Mouse (Mus musculus): ENCODE data around the gene Arg1.

The Arg1 gene

GRCm38 (mm10) chr10:24926962-24927720 is at the start of gene Arg1:
TSS of gene Arg1 (minus strand) at chr10:24927484.
- no peak for DNase-seq (ENCODE audit: low spot score)

- DNase-seq (ENCODE audit: low spot score): no peak
These were observed 46.7 kb upstream of the Arg1 start for GRCm38 (mm10) chr10:24973845-24974514.

GRCm38 (mm10) chr10:24973385-24973784 is 46.1 kb upstream of the Arg1 start:
- DNase-seq (ENCODE audit: low spot score): no peak

GRCm38 (mm10) chr10:24972923-24973322 is 45.6 kb upstream of the Arg1 start:
- DNase-seq (ENCODE audit: low spot score): no peak

- no peak for DNase-seq (ENCODE audit: low spot score)
These were observed 38.7 kb upstream of the Arg1 start for GRCm38 (mm10) chr10:24965821-24966550.

GRCm38 (mm10) chr10:24961889-24962288 is 34.6 kb upstream of the Arg1 start:
- DNase-seq (ENCODE audit: low spot score): no peak

GRCm38 (mm10) chr10:24961112-24961511 is 33.8 kb upstream of the Arg1 start:
- DNase-seq (ENCODE audit: low spot score): no peak

GRCm38 (mm10) chr10:24959043-24959916 is 32.0 kb upstream of the Arg1 start:
- DNase-seq (ENCODE audit: low spot score): no peak

- no peak for DNase-seq (ENCODE audit: low spot score)
These were observed 31.2 kb upstream of the Arg1 start for GRCm38 (mm10) chr10:24958280-24959042.

- no peak for DNase-seq (ENCODE audit: low spot score)
These were observed 26.6 kb upstream of the Arg1 start for GRCm38 (mm10) chr10:24953876-24954275.

- DNase-seq (ENCODE audit: low spot score): no peak
These were observed 25.3 kb upstream of the Arg1 start for GRCm38 (mm10) chr10:24952549-24952948.

- no peak for DNase-seq (ENCODE audit: low spot score)
These were observed 24.3 kb upstream of the Arg1 start for GRCm38 (mm10) chr10:24951575-24951974.

GRCm38 (mm10) chr10:24950223-24950622 is 22.9 kb upstream of the Arg1 start:
- no peak for DNase-seq (ENCODE audit: low spot score)

- DNase-seq (ENCODE audit: low spot score): no peak
These were observed 21.0 kb upstream of the Arg1 start for GRCm38 (mm10) chr10:24948278-24948677.

GRCm38 (mm10) chr10:24947871-24948270 is 20.6 kb upstream of the Arg1 start:
- no peak for DNase-seq (ENCODE audit: low spot score)

- no peak for DNase-seq (ENCODE audit: low spot score)
These were observed 2.9 kb upstream of the Arg1 start for GRCm38 (mm10) chr10:24930143-24930542.

GRCm38 (mm10) chr10:24928072-24928471 is 788 bp upstream of the Arg1 start:
- DNase-seq (ENCODE audit: low spot score): no peak

- DNase-seq (ENCODE audit: low spot score): no peak
These were observed 904 bp downstream of the Arg1 start for GRCm38 (mm10) chr10:24926380-24926779.

- DNase-seq (ENCODE audit: low spot score): no peak
These were observed 3.0 kb downstream of the Arg1 start for GRCm38 (mm10) chr10:24924296-24924695.

GRCm38 (mm10) chr10:24922977-24923376 is 4.3 kb downstream of the Arg1 start:
- no peak for DNase-seq (ENCODE audit: low spot score)

GRCm38 (mm10) chr10:24915486-24915885 is 11.8 kb downstream of the Arg1 start:
- no peak for DNase-seq (ENCODE audit: low spot score)

Data from T-cell, adult 2 months (primary cell).